Mouse (Mus musculus) megakaryocyte, embryonic 14.5 days (primary cell): Measurements from ENCODE around the gene 4931440F15Rik. TPM values are rescaled to one million over a fixed set of nuclear protein-coding genes. Genes with fewer than 3 reads are reported as not detected.

ENCODE experiments used
- H3K27me3 ChIP-seq: replicated peaks from 2 replicates; pipeline ENCODE3; 2012; ENCODE audit warnings: inconsistent platforms
- H3K36me3 ChIP-seq: replicated peaks from 2 replicates; pipeline ENCODE3; 2012; ENCODE audit warnings: low read length, inconsistent platforms, mixed read lengths
- H3K4me1 ChIP-seq: 2 replicates; pipeline ENCODE4 v1.6.1; 2012; ENCODE audit warnings: inconsistent platforms
- H3K4me3 ChIP-seq: replicated peaks from 2 replicates; pipeline ENCODE3; 2012; ENCODE audit warnings: moderate library complexity, mild to moderate bottlenecking, inconsistent platforms
- H3K9me3 ChIP-seq: 2 replicates; pipeline ENCODE4 v1.6.1; 2012; ENCODE audit warnings: inconsistent platforms
- FLI1 ChIP-seq: IDR thresholded peaks from 2 replicates; pipeline ENCODE4 v1.6.1; 2012; ENCODE audit warnings: low read length, inconsistent platforms, mixed read lengths
- GATA1 ChIP-seq: IDR thresholded peaks from 3 replicates; pipeline ENCODE4 v1.6.1; 2012; ENCODE audit warnings: mixed read lengths, low read length, inconsistent platforms, borderline replicate concordance
- polyA plus RNA-seq: library from polyadenylated mRNA; stranded (reverse); fragments of >175 nt; gene quantifications from 2 replicates; pipeline ENCODE4 v1.2.3, GENCODE M21; 2012; ENCODE audit warnings: low replicate concordance; ENCODE audit not compliant: insufficient read depth

4931440F15Rik gene
- polyA plus RNA-seq, 1 experiment, result 0.37 TPM

GRCm38 (mm10) chr11:29786583-29787219 lies 38.8 kb downstream of the 4931440F15Rik start:
- H3K4me1 ChIP-seq, result peaks cover 61% of the 10 kb centered on the region
- H3K27me3 ChIP-seq, result no peaks in the 10 kb centered on the region
- H3K36me3 ChIP-seq, result no peaks in the 10 kb centered on the region
- no peak overlapping the region for H3K4me3 ChIP-seq
- no peak for TF ChIP-seq GATA1
- TF ChIP-seq FLI1, result no peak
- no peaks in the 10 kb centered on the region for H3K9me3 ChIP-seq

GRCm38 (mm10) chr11:29779409-29780026 lies 46.0 kb downstream of the 4931440F15Rik start:
- Histone ChIP-seq H3K9me3 (no peaks in the 10 kb centered on the region), H3K36me3 (no peaks in the 10 kb centered on the region), H3K27me3 (no peaks in the 10 kb centered on the region), H3K4me1 (peaks cover 48% of the 10 kb centered on the region), H3K4me3 (no peak overlapping the region)
- TF ChIP-seq FLI1, result no peak

- Histone ChIP-seq H3K9me3 (no peaks in the 10 kb centered on the region), H3K4me3 (no peak overlapping the region), H3K4me1 (peaks cover 53% of the 10 kb centered on the region), H3K27me3 (no peaks in the 10 kb centered on the region), H3K36me3 (no peaks in the 10 kb centered on the region)
- TF ChIP-seq GATA1, result no peak
- no peak for TF ChIP-seq FLI1
Measured at GRCm38 (mm10) chr11:29778936-29779335, 46.5 kb downstream of the 4931440F15Rik start.

GRCm38 (mm10) chr11:29777964-29778363 lies 47.5 kb downstream of the 4931440F15Rik start:
- no peak for TF ChIP-seq FLI1
- no peak for TF ChIP-seq GATA1
- peaks cover 53% of the 10 kb centered on the region for H3K4me1 ChIP-seq
- H3K4me3 ChIP-seq, result no peak overlapping the region
- no peaks in the 10 kb centered on the region for H3K36me3 ChIP-seq
- no peaks in the 10 kb centered on the region for H3K9me3 ChIP-seq
- no peaks in the 10 kb centered on the region for H3K27me3 ChIP-seq

GRCm38 (mm10) chr11:29774760-29775159 lies 50.7 kb downstream of the 4931440F15Rik start:
- TF ChIP-seq GATA1, result no peak
- no peak for TF ChIP-seq FLI1
- peaks cover 58% of the 10 kb centered on the region for H3K4me1 ChIP-seq
- no peaks in the 10 kb centered on the region for H3K9me3 ChIP-seq

GRCm38 (mm10) chr11:29774296-29774695 lies 51.2 kb downstream of the 4931440F15Rik start:
- Histone ChIP-seq H3K36me3 (no peaks in the 10 kb centered on the region), H3K4me1 (peaks cover 56% of the 10 kb centered on the region), H3K9me3 (no peaks in the 10 kb centered on the region), H3K27me3 (no peaks in the 10 kb centered on the region), H3K4me3 (no peak overlapping the region)
- TF ChIP-seq FLI1, result no peak
- no peak for TF ChIP-seq GATA1

More at GRCm38 (mm10) chr11:29774760-29775159, 50.7 kb downstream of the 4931440F15Rik start:
- Histone ChIP-seq H3K27me3 (no peaks in the 10 kb centered on the region), H3K4me3 (no peak overlapping the region), H3K36me3 (no peaks in the 10 kb centered on the region)

Other genes starting within 250 kb of the 4931440F15Rik start
- 295 and 641 TPM in 2 replicates for gene Rtn4, start 132.7 kb downstream of the 4931440F15Rik start, polyA plus RNA-seq
- gene Eml6, start 200.4 kb upstream of the 4931440F15Rik start, polyA plus RNA-seq, result 0.67 TPM in 1 of 2 replicates, not detected in the other